Mouse (Mus musculus): Measurements from ENCODE around the gene Ergic2. TPM values are rescaled to one million over a fixed set of nuclear protein-coding genes. Genes with fewer than 3 reads are reported as not detected.
"Not testable (repeated sequence)": the region's sequence is repeated elsewhere in the genome, so short reads cannot be mapped to it uniquely, and the experiment has no call there.

Ergic2 gene
- total RNA-seq, 2 experiments from 2014 or later: 65.8 to 68.2 TPM

GRCm38 (mm10) chr6:148214765-148215164 is 2.6 kb upstream of the Ergic2 start:
- peak in 1 of 2 experiments; percentile 30 for DNase-seq (ENCODE audit: low spot score in 2 of 2)

GRCm38 (mm10) chr6:148211391-148211876 is 740 bp downstream of the Ergic2 start:
- DNase-seq (ENCODE audit: low spot score in 2 of 2): no peak

- no peak for DNase-seq (ENCODE audit: low spot score in 2 of 2)
Observed at GRCm38 (mm10) chr6:148207522-148207921, 4.7 kb downstream of the Ergic2 start.

GRCm38 (mm10) chr6:148205134-148205533 is 7.0 kb downstream of the Ergic2 start:
- DNase-seq (ENCODE audit: low spot score in 2 of 2): no peak

GRCm38 (mm10) chr6:148199729-148200128 is 12.4 kb downstream of the Ergic2 start:
- no peak for DNase-seq (ENCODE audit: low spot score in 2 of 2)

GRCm38 (mm10) chr6:148199177-148199576 is 13.0 kb downstream of the Ergic2 start:
- no peak for DNase-seq (ENCODE audit: low spot score in 2 of 2)

GRCm38 (mm10) chr6:148193972-148194701 is 18.0 kb downstream of the Ergic2 start:
- no peak for DNase-seq (ENCODE audit: low spot score in 2 of 2)

GRCm38 (mm10) chr6:148185694-148186093 is 26.5 kb downstream of the Ergic2 start:
- no peak for DNase-seq (ENCODE audit: low spot score in 2 of 2)

GRCm38 (mm10) chr6:148172904-148173303 is 39.3 kb downstream of the Ergic2 start:
- DNase-seq (ENCODE audit: low spot score in 2 of 2): no peak

- DNase-seq (ENCODE audit: low spot score in 2 of 2): not testable (repeated sequence)
Observed at GRCm38 (mm10) chr6:148152305-148152704, 59.9 kb downstream of the Ergic2 start.

GRCm38 (mm10) chr6:148142421-148142820 is 69.8 kb downstream of the Ergic2 start:
- no peak for DNase-seq (ENCODE audit: low spot score in 2 of 2)

GRCm38 (mm10) chr6:148141874-148142273 is 70.3 kb downstream of the Ergic2 start:
- no peak for DNase-seq (ENCODE audit: low spot score in 2 of 2)

GRCm38 (mm10) chr6:148139288-148139995 is 72.7 kb downstream of the Ergic2 start:
- DNase-seq (ENCODE audit: low spot score in 2 of 2): no peak

GRCm38 (mm10) chr6:148135769-148136382 is 76.3 kb downstream of the Ergic2 start:
- DNase-seq (ENCODE audit: low spot score in 2 of 2): peak; percentile 64 to 80

- no peak for DNase-seq (ENCODE audit: low spot score in 2 of 2)
Observed at GRCm38 (mm10) chr6:148133536-148133935, 78.6 kb downstream of the Ergic2 start.

GRCm38 (mm10) chr6:148132314-148132713 is 79.9 kb downstream of the Ergic2 start:
- DNase-seq (ENCODE audit: low spot score in 2 of 2): no peak

Other genes starting within 250 kb of the Ergic2 start
- under 1 TPM; 0.25 to 0.44 TPM for gene Far2, start 165.1 kb downstream of the Ergic2 start, total RNA-seq (2021)
- 10 to 100 TPM; 27.4 to 30.2 TPM for gene Tmtc1, start 232.0 kb upstream of the Ergic2 start, total RNA-seq (2021)